Mouse (Mus musculus): ENCODE data around the gene Dnase2a. TPM values are rescaled to one million over a fixed set of nuclear protein-coding genes. Genes with fewer than 3 reads are reported as not detected.
A peak's percentile ranks its signal among the peaks of the same experiment; 100 is the strongest.

Gene Dnase2a
- polyA plus RNA-seq, 1 experiment from 2014 or later, result 7.1 TPM

- H3K9me3 ChIP-seq, result no peaks in the 10 kb centered on the region
- peak overlapping the region; percentile 66 for H3K4me3 ChIP-seq
- peak overlapping the region; percentile 64 for H3K4me2 ChIP-seq
- no peaks in the 10 kb centered on the region for H3K36me3 ChIP-seq (replicated peaks)
- WGBS, result 2% methylated on average over 11 of the region's 11 CpGs
- peak overlapping the region; percentile 57 for H3K9ac ChIP-seq
- H3K27me3 ChIP-seq (replicated peaks), result peaks cover 18% of the 10 kb centered on the region
- H3K4me1 ChIP-seq, result peaks cover 35% of the 10 kb centered on the region
- peak overlapping the region; percentile 80 for H3K27ac ChIP-seq
- ATAC-seq (replicated peaks), result peak; percentile 70
These were observed 36.9 kb downstream of the Dnase2a start for GRCm38 (mm10) chr8:84945235-84945632.

- Histone ChIP-seq H3K4me2 (peak overlapping the region; percentile 64), H3K27me3 (replicated peaks) (peaks cover 21% of the 10 kb centered on the region), H3K4me1 (peaks cover 35% of the 10 kb centered on the region), H3K9me3 (no peaks in the 10 kb centered on the region), H3K9ac (peak overlapping the region; percentile 57), H3K4me3 (peak overlapping the region; percentile 66), H3K36me3 (replicated peaks) (no peaks in the 10 kb centered on the region), H3K27ac (peak overlapping the region; percentile 80)
- peak; percentile 70 for ATAC-seq (replicated peaks)
- WGBS, result 1% methylated on average over 38 of the region's 67 CpGs
These were observed 37.5 kb downstream of the Dnase2a start for GRCm38 (mm10) chr8:84945633-84946527.

GRCm38 (mm10) chr8:84946528-84947240, 38.3 kb downstream of the Dnase2a start, which contains the start of gene Rtbdn:
Gene Rtbdn, plus strand, starts transcription at chr8:84946991.
- Histone ChIP-seq H3K9ac (peak within 1 kb of the TSS; percentile 57), H3K4me3 (peak within 1 kb of the TSS; percentile 66), H3K4me2 (peak within 1 kb of the TSS; percentile 64), H3K4me1 (peaks cover 35% of the 10 kb centered on the region), H3K9me3 (no peaks in the 10 kb centered on the region), H3K27ac (peak within 1 kb of the TSS; percentile 80), H3K27me3 (replicated peaks) (peaks cover 21% of the 10 kb centered on the region), H3K36me3 (replicated peaks) (no peaks in the 10 kb centered on the region)
- WGBS, result 5% methylated on average over 17 of the region's 17 CpGs
- ATAC-seq (replicated peaks), result peak; percentile 14

GRCm38 (mm10) chr8:84947241-84947545, 38.8 kb downstream of the Dnase2a start:
- H3K27me3 ChIP-seq (replicated peaks), result peaks cover 21% of the 10 kb centered on the region
- H3K36me3 ChIP-seq (replicated peaks), result no peaks in the 10 kb centered on the region
- H3K4me2 ChIP-seq, result peak overlapping the region; percentile 64
- WGBS, result 18% methylated on average over 9 of the region's 9 CpGs
- no peaks in the 10 kb centered on the region for H3K9me3 ChIP-seq
- peak overlapping the region; percentile 66 for H3K4me3 ChIP-seq
- H3K27ac ChIP-seq, result 0 out of 2 replicates have a peak overlapping the region, but pooled peaks have one; percentile 80
- no peak for ATAC-seq (replicated peaks)
- H3K9ac ChIP-seq, result peak overlapping the region; percentile 57; the same call in 1 of the 2 replicates
- H3K4me1 ChIP-seq, result peaks cover 35% of the 10 kb centered on the region

- Histone ChIP-seq H3K27ac (no peak overlapping the region), H3K36me3 (replicated peaks) (no peaks in the 10 kb centered on the region), H3K4me1 (peaks cover 22% of the 10 kb centered on the region), H3K4me2 (no peak overlapping the region), H3K4me3 (no peak overlapping the region), H3K9me3 (no peaks in the 10 kb centered on the region), H3K27me3 (replicated peaks) (peaks cover 21% of the 10 kb centered on the region), H3K9ac (no peak overlapping the region)
- WGBS, result 18% methylated on average over 12 of the region's 12 CpGs
- no peak for ATAC-seq (replicated peaks)
These were observed 41.4 kb downstream of the Dnase2a start for GRCm38 (mm10) chr8:84949753-84950152.

- Histone ChIP-seq H3K9ac (no peak overlapping the region), H3K36me3 (replicated peaks) (no peaks in the 10 kb centered on the region; the same call in 1 of the 2 replicates), H3K27ac (no peak overlapping the region), H3K9me3 (no peaks in the 10 kb centered on the region), H3K27me3 (replicated peaks) (peaks cover 21% of the 10 kb centered on the region), H3K4me1 (no peaks in the 10 kb centered on the region), H3K4me3 (no peak overlapping the region), H3K4me2 (no peak overlapping the region)
- no peak for ATAC-seq (replicated peaks)
- 8% methylated on average over 18 of the region's 18 CpGs for WGBS
These were observed 44.4 kb downstream of the Dnase2a start for GRCm38 (mm10) chr8:84952612-84953255.

GRCm38 (mm10) chr8:84956768-84957167, 48.4 kb downstream of the Dnase2a start:
- no peaks in the 10 kb centered on the region for H3K4me1 ChIP-seq
- no peaks in the 10 kb centered on the region for H3K9me3 ChIP-seq
- H3K27ac ChIP-seq, result no peak overlapping the region
- WGBS, result 40% methylated on average over 2 of the region's 2 CpGs
- H3K4me2 ChIP-seq, result no peak overlapping the region
- H3K4me3 ChIP-seq, result no peak overlapping the region
- no peak overlapping the region for H3K9ac ChIP-seq
- ATAC-seq (replicated peaks), result no peak; the same call in 1 of the 2 replicates
- peaks cover 5% of the 10 kb centered on the region; the same call in 1 of the 2 replicates for H3K27me3 ChIP-seq (replicated peaks)
- H3K36me3 ChIP-seq (replicated peaks), result no peaks in the 10 kb centered on the region; the same call in 1 of the 2 replicates

GRCm38 (mm10) chr8:84959811-84960210, 51.5 kb downstream of the Dnase2a start:
- WGBS, result 93% methylated on average over 7 of the region's 7 CpGs
- Histone ChIP-seq H3K4me2 (no peak overlapping the region), H3K9me3 (no peaks in the 10 kb centered on the region), H3K9ac (no peak overlapping the region), H3K27ac (no peak overlapping the region), H3K4me3 (no peak overlapping the region), H3K4me1 (peaks cover under 1% of the 10 kb centered on the region), H3K27me3 (replicated peaks) (no peaks in the 10 kb centered on the region), H3K36me3 (replicated peaks) (no peaks in the 10 kb centered on the region; the same call in 1 of the 2 replicates)
- ATAC-seq (replicated peaks), result no peak

GRCm38 (mm10) chr8:84963952-84964351, 55.6 kb downstream of the Dnase2a start:
- Histone ChIP-seq H3K4me3 (no peak overlapping the region), H3K9ac (no peak overlapping the region), H3K27ac (no peak overlapping the region), H3K4me1 (peaks cover 32% of the 10 kb centered on the region), H3K27me3 (replicated peaks) (no peaks in the 10 kb centered on the region), H3K9me3 (no peaks in the 10 kb centered on the region), H3K4me2 (no peak overlapping the region), H3K36me3 (replicated peaks) (no peaks in the 10 kb centered on the region)
- no peak for ATAC-seq (replicated peaks)
- WGBS, result 93% methylated on average over 4 of the region's 4 CpGs

- under 1% methylated on average over 41 of the region's 41 CpGs for WGBS
- peak; percentile 76 for ATAC-seq (replicated peaks)
These were observed 57.5 kb downstream of the Dnase2a start for GRCm38 (mm10) chr8:84965731-84966291.

GRCm38 (mm10) chr8:84966603-84967002, 58.2 kb downstream of the Dnase2a start:
- ATAC-seq (replicated peaks), result no peak; the same call in 1 of the 2 replicates
- Histone ChIP-seq H3K9ac (no peak overlapping the region), H3K27ac (0 out of 2 replicates have a peak overlapping the region, but pooled peaks have one; percentile 77), H3K36me3 (replicated peaks) (peaks cover 2% of the 10 kb centered on the region), H3K4me2 (peak overlapping the region; percentile 88), H3K4me3 (no peak overlapping the region), H3K27me3 (replicated peaks) (no peaks in the 10 kb centered on the region), H3K9me3 (no peaks in the 10 kb centered on the region), H3K4me1 (peaks cover 46% of the 10 kb centered on the region)
- 59% methylated on average over 3 of the region's 3 CpGs for WGBS

More at GRCm38 (mm10) chr8:84965731-84966291, 57.5 kb downstream of the Dnase2a start:
- H3K9ac ChIP-seq, result peak overlapping the region; percentile 55
- H3K4me3 ChIP-seq, result peak overlapping the region; percentile 67
- peak overlapping the region; percentile 77 for H3K27ac ChIP-seq
- H3K27me3 ChIP-seq (replicated peaks), result no peaks in the 10 kb centered on the region
- H3K36me3 ChIP-seq (replicated peaks), result no peaks in the 10 kb centered on the region; the same call in 1 of the 2 replicates
- H3K4me2 ChIP-seq, result peak overlapping the region; percentile 88
- no peaks in the 10 kb centered on the region for H3K9me3 ChIP-seq
- peaks cover 38% of the 10 kb centered on the region for H3K4me1 ChIP-seq
